Mouse (Mus musculus): ENCODE measurements at regions not wholly inside any gene's neighbourhood (a gene's known extent, or its start where the extent isn't known, plus 50 kb on each side); places are given as distances from the start of the nearest gene placed in this dataset.

DNA sequence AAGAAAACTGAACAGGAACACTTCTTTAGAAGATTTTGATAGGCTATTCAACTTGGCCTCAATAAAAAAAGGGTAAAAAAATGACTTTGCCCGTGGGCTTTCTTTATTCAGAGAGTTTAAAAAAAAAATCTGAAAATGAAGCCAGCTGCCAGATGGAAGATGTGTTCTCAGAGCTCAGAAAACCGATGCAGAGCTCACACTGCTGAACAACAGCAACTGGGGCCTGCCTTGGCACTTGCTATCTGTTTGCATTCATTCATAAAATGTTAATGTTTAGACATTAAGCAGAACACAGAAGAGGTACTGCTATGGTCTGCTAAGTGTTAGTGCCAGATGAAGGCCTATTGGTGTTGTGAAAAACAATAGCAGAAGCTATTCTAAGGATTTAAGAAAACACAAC lies 173.8 kb upstream of the Smc2 start:
- DNase-seq = no peak

DNA sequence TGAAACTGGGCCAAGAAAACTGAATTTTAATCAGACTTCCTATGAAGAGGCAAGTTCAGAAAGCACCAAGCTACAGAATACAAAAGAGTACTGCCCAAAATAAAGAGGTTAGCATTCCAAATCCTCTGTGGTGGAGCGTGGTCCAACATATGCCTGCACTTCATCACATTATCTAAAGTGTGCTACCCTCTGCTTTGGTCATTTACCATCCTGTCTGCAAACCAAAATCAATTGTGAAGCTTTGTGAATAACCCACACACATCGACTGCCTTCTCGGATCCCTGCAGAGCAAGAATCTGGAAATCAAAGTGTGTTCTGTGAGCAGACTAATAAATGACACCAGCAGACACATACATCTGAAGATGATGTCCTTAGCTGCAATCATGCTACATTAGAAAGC lies 156.6 kb upstream of the Smc2 start:
- no peak for DNase-seq

DNA sequence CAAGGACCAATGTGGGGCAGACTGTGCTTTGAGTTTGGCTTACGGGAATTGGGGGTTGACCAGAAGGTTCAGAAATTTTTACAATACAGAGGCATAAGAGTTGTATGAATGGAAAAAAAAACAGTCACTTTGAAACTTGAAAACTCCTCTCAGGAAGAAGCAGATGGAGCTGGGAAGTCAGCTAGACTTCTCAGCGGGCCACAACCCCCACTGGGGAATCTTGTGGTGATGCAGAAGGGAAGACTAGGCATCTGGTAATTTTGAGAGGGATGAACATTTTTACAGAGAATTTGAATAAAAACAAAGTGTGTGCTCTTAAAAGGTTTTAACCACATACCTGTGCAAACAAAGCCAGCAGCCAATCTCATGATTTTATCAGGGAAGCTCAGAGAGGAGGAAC lies 154.1 kb upstream of the Smc2 start:
- DNase-seq = peak; percentile 7

DNA sequence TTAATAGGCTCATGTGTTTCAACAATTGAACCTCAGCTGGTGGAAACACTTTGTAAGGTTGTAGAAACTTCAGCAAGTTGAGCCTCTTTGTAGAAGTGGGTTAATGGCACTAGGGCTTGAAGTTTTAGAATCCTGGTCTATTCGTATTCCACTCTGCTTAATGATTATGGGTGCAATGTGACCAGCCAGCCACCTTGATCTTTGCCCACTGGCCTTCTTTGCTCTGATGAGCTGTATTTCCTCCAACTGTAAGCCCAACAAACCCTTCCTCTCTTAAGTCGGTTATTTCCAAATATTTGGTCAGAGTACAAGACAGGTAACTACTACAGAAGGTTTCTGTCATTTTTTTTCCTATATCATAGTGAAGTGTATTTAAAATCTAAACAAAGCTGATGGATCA lies 145.4 kb upstream of the Smc2 start:
- no peak for DNase-seq

DNA sequence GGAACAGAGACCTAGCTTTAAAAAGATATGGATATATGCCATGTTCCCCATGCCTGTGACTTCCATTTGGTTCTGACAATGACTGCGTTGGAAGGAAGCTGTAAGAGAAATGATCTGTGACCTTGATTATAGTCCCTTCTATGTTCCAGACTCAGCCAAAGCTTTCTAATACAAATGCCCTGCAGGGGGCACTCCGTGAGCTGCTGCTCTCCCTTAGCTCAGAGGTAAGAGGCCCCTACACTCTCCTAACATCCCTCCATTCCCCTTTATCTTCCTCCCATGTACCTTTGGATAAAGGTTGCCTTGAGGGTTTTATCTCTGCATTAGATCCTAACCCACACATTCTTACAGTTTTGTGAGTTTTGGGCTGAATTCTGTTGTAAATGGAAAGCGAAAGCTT lies 139.8 kb upstream of the Smc2 start:
- DNase-seq = no peak

DNA sequence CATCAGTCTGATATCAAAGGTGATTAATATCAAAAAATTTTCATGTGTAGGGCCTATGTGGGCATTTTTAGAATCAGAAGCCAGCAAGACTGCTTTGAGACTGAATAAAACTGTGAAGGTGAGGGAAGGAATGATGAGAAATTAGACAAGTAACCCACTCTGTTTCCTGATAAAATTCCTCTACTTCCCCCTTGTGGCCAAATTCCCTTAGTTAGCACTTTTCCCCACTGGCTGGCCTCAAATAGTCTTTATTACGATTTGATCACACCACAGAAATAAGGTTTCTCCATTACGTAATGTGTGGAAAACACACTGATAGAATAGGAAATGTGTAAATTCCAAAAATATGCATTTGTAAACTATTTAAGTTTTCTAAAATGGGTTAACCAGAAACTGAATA lies 137.4 kb upstream of the Smc2 start:
- DNase-seq = no peak

DNA sequence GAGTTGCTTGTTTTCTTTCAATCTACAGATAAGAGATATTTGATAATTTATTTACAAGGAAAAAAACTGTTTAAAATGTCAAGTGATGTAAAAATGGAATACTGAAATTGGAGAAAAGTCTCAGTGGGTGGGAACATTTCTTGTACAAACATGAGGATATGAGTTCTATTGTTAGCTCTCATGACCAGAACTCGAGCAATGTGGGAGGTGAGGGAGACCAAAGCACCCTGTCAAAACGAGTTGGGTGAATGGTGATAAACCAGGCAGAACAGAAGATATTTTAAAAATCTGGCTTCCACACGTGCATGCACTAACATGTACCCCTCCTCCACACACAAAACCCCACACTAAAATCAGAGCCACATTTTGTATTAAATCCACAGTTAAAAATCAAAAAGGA lies 114.7 kb upstream of the Smc2 start:
- DNase-seq = no peak

DNA sequence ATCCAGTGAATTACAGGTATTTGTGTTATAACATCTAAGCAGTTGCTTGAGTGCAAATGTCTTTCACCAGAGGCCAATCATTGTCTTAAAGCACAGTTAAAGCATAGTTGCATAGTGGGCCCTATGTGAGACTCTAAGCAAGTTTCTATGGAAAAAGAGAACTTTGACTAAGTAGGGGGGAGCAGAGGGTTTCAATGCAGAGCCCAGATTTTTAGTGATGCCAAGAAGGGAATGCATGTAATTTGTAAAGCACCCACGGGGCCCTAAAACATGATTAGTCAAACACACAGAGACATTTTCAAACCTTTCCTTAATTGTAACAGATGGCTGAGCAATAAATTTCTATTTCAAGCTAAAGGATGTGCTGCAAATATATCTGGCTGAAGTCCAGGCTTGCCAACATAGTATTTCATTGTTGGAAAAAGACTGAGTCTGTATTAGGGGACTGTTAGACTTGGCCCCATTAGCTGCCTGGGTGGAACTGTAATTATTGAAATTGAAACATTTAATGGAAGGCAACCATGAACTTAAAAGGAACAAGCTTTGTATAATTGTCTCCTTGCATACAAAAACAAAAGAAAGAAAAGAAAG lies 107.6 kb upstream of the Smc2 start:
- DNase-seq = no peak

DNA sequence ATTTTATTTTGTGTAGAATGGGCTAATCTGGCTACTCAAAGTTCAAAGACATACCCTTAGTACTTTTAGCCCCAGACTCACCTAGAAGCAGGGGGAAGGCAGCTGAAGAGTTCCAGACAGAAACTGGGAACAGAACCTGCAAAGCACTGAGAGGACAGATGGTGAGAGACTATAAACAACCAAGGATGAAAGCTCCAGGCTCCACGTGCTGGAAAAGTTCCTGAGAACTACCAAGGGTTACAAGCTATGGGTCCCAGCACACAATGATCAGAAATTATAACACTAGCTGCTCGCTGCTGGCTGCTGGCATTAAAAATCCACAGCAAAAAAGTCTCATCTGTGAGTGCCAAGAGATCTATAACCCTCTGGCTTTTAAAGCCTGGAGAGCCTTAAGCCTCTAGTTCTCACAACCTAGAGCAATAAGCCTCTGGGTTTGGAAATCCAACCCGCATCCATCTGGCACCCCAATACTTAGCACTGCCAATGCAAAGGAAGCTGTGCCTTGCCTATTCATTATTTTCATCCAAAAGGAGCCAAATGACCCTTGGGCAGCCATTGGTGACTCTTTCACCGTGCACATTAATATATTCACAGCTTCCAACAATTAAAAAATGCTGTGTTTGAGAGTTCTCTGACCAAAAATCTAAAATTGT lies 102.6 kb upstream of the Smc2 start:
- no peak for DNase-seq

DNA sequence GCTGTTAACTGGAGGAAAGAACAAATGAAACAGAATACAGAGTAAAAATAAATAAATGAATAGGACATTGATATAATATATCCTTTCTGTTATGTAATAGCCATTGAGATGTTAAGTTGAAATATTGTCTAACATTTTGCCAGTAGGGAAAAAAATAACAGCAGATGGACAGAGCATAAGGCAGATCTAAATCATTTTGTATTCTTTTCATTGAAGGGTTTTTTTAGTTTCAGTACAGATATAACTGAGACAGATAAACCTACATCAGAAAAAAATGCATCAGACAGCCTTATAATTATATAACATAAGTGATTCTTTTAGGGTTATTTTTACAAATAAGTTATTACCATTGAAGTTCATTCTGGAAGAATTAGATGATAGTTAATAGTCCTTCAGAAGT lies 97.8 kb upstream of the Smc2 start:
- DNase-seq = no peak

DNA sequence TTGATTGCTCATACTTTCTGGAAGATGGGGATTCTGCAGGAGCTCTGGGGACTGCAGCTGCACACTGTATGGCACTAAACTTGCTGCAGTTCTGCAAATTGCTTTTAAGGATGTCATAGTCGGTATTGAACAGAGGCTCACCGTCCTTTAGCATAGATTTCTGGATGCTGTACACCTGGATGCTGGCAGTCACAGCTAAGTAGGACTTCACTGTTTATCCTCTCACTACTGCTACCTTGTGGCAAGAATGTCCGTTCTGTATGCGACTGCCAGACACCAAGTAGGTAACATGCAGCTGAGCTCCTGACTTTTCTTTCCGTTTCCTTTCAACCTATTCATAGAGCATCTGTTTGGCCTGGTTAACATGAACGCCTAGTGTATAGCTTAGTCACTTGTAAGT lies 77.3 kb upstream of the Smc2 start:
- no peak for DNase-seq

DNA sequence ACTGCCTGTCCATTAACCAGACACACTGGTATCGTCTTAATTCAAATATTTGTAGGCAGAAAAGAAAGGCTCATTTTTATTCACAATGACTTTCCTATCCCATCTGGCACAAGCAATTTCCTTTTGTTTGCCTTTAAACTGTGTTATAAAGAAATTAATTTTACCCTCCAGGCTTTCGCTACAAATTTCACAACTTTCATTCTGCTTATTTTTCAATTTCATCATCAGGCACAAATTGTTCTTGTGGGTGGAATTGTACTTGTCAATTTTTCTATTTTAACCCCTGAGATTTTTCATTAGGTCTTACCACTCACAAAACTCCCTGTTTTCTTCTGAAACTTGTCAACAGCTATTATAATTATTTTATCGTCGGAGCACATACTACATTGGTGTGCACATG lies 73.2 kb upstream of the Smc2 start:
- DNase-seq = no peak

DNA sequence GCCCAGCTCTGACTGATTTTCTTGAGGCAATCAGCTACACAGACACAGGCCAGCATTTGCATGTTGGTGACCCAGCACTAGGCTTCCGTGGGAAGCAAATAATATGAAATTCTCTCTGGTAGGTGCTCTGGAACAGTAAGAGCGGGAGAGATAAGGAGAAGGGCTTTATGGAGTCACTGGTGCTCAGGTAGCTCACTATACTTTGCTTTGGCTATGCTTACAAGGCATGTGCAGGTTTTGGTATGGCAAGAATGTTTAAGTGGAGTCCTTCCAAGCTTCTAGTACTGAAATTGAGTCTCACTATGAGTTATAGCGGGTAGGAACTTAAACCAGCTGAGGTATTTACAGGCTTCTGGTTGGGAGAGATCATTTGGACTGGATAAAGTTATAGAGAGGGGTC lies 70.5 kb upstream of the Smc2 start:
- no peak for DNase-seq
